Mouse (Mus musculus): Measurements from ENCODE around the gene 4930505A04Rik.
"Not testable (repeated sequence)": the region's sequence is repeated elsewhere in the genome, so short reads cannot be mapped to it uniquely, and the experiment has no call there.

Gene 4930505A04Rik

DNA sequence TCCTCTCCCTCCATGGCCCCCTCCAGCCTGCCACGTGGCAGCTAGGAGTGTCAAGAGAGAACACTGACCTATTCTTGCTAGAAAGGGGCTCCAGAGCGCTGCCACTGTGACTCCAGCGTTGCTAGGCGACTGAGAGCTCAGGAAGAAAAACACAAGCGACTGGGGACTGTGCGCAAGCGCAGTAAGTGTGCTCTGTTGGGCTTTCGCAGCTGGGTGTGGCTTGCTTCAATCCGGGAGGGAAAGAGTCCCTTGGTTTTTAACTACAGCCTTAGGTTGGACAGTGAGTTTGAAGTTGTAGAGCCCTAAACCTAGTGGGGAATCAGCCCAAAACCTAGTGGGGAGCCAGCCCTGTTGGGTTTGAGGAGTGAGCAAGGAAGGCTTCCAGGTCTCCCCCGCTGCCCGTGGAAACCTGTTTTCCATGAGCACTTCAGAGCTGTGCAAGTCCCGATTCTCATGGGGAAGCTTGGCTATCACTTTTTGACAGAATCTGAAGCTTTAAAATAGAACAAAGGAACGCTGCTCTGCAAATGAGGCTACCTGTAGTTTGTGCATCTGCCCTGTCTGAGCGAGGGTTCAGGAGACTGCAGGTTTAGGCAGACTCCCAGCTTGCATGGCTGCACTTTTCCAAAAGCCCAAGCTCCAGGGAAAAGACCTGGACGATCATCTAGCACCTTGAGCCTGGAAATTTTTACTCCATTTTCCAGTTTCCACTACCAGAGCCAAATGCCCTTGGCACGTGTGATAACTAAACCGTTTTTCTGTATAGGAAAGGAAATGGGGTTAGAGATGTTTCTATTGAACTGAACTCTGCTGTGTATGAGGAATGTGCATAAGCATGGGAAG, at the start of gene 4930505A04Rik:
Gene 4930505A04Rik (minus strand): TSS at position 77 of the 843 bp plus-strand sequence.
- peak; percentile 40 for DNase-seq (ENCODE audit: low spot score)

DNA sequence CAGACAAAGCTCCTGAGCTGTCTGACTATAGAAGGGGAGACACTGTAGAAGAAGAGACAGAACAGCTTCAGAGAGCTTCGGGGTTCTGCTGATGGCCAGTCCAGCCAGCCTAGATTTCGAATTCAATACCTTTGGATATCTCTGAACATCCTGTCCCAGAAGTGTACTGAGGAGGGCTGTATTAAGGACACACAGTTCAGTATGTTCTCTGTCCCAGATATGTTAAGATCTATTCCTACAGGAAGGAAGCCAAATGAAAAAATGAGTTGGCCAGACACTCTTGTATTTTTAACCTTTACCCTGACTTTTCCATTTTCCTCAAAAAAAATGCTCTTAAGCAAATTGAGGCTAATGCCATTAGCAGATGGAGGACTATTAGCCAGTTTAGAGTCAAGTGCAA, 45.5 kb upstream of the 4930505A04Rik start:
- no peak for DNase-seq (ENCODE audit: low spot score)

GRCm38 (mm10) chr11:30508178-30508577, 36.6 kb upstream of the 4930505A04Rik start:
- DNase-seq (ENCODE audit: low spot score): no peak

DNA sequence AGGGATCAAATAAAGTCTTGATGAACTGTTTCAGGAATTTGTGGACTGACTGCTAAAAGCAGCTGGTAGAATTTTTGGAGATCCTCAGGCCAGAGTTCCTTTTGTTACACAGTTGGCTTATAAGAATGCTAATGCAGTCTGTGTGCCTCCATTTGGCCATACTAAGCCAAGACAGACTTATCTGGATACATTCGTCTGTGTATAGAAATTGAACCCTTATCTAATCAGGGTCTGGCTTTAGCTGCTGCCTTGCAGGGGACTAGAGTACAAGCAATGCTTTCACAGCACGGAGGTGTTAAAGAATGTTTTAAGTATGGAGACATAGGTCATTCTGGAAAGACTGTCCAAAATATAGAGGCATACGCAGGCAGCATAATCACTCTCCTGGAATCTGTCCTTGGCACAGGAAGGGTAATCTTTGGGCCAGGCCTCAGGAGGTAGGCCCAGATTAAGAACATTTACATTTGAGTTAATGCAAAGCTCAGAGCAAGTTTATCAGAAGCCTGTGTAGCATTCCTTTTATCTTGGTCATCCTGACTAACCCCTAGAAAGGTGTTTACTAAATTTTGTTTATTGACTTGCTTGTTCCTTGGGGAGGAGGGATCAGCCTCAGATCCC, 27.2 kb upstream of the 4930505A04Rik start:
- no peak for DNase-seq (ENCODE audit: low spot score)

DNA sequence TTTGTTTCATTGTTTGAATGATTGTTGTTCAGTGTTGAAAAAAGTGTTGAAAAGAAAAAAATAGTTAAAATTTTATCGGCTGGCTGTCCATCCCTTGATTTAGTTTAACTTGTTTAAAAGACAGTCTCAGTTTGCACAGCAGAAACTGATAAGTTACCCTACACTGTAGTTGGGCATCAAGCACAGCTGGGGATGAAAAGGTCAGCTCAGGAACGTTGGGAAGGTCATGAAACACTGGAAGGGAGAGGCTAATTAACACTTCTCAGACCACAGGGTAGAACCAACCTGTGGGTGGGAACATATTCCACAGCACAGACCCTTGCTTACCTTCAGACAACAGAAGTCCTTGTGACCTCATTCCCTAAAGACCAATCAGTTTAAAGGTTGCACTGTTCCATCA, 25.5 kb upstream of the 4930505A04Rik start:
- DNase-seq (ENCODE audit: low spot score): no peak

GRCm38 (mm10) chr11:30491515-30492260, 20.1 kb upstream of the 4930505A04Rik start:
- DNase-seq (ENCODE audit: low spot score): no peak

DNA sequence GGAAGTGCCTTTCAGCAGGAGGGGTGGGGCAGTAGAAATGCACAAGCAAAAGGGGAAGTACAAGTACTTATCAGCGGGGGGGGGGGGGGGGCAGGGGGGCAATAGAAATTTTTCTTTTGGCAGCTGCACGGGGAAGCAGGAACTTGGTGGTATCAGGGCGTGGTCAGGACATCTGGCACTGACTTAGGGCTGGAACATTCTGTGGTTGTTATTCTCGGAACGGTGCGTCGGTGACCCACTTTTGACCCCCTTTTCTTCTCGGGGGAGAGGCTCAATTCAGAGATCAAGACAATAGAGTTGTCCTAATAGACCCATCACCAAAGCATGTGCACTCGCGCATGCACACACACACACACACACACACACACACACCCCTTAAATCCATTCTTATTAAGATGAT, 16.6 kb upstream of the 4930505A04Rik start:
- no peak for DNase-seq (ENCODE audit: low spot score)

- no peak for DNase-seq (ENCODE audit: low spot score)
Measured at GRCm38 (mm10) chr11:30483286-30483685, 11.7 kb upstream of the 4930505A04Rik start.

DNA sequence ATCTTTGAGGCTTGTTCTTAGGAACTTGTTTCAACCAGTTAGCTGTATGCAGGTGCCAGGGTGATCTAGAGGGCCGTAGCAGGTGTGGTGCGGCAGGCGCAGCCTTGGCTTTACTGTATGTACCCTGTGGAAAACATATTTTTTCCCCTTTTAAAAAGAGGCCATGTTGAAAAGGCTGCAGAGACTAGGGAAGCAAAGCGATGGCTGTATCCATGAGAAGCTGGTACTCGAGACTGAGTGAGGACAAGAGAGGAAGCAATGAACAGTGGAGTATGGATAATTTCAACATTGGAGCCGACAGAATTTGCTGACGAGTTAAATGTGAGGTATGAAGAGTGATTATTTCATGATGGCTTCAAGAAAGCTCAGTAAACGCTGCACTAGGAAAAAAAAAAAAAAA, 440 bp downstream of the 4930505A04Rik start:
- no peak for DNase-seq (ENCODE audit: low spot score)

DNA sequence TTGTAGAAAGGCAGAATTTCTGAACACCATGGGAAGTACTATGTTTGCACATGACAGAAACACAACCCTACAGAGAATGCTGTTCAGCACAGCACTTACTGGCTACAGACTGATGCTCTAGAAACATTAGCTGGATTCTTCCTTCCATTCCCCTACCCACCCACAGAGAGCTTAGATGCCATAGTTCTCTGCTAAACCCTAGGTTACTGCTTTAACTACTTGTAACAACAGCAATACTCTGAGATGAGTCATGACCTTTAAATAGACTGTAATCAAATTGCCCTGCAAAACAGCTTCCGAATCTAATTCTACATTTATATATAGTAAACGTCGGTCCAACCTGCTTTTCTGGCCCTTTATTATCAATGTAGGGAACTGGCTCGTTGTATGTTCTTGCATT, 17.3 kb downstream of the 4930505A04Rik start:
- no peak for DNase-seq (ENCODE audit: low spot score)

GRCm38 (mm10) chr11:30448126-30448525, 23.5 kb downstream of the 4930505A04Rik start:
- no peak for DNase-seq (ENCODE audit: low spot score)

GRCm38 (mm10) chr11:30447561-30447960, 24.1 kb downstream of the 4930505A04Rik start:
- no peak for DNase-seq (ENCODE audit: low spot score)

GRCm38 (mm10) chr11:30444192-30444905, 27.3 kb downstream of the 4930505A04Rik start:
- not testable (repeated sequence) for DNase-seq (ENCODE audit: low spot score)

DNA sequence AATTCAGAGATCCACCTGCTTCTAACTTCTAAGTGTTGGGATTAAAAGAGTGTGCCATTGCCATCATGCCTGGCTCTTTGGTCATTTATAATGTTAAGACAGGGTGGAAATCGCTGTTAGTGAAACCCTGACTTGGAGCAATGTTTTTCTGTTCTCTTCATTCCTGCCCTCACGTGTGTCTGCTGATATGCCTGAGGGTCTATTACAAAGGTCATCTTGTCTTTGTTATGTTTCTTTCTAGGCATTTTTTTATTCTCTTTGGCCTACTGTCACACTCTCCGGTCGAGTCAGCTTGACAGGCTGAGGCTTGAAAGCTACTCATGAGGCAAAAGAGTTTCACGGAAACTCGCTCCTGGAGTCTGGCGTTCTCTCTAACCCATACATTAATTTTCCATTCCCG, 27.9 kb downstream of the 4930505A04Rik start:
- no peak for DNase-seq (ENCODE audit: low spot score)

- no peak for DNase-seq (ENCODE audit: low spot score)
Measured at GRCm38 (mm10) chr11:30433256-30433950, 38.2 kb downstream of the 4930505A04Rik start.

- DNase-seq (ENCODE audit: low spot score): no peak
Measured at GRCm38 (mm10) chr11:30405581-30405980, 66.0 kb downstream of the 4930505A04Rik start.

DNA sequence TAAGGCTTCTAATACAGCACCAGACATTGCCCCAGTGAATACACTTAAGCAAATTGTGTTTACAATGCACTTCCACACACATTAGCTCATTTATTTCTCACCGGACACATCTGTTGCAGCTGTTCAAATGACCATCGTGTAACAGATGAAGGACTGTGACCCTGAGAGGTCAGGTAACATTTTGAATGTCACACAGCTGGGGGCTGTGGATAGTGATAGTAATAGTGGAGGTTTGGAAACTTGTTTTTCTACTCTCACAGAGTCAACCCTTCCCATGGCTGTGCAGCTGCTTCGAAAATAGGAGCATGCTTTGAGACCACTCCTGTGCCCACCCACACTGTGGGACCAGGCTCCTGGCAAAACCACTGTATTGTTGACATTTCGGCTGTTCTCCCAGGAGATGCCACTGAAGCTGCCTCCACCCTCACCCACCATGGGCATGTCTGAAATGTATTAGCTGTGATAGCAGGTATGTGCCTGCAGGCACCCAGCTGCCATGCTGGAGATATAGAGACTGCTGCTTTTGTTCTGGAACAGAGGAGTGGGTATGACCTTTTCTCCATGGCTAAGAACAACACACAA, 66.9 kb downstream of the 4930505A04Rik start:
- DNase-seq (ENCODE audit: low spot score): no peak

GRCm38 (mm10) chr11:30394351-30394750, 77.3 kb downstream of the 4930505A04Rik start:
- no peak for DNase-seq (ENCODE audit: low spot score)

- DNase-seq (ENCODE audit: low spot score): no peak
Measured at GRCm38 (mm10) chr11:30383076-30383475, 88.6 kb downstream of the 4930505A04Rik start.

All from urinary bladder, postnatal 10 days (tissue).